24 mouse cellular contexts compared by ENCODE assay signal in genomic region chr10:68901168-68901567, GRCm38 (mm10).
DNase-seq lines count a peak whose midpoint lies in the region; ATAC-seq and TF ChIP-seq lines count a peak whose summit lies in the region.
"Had no signal": no experiment of that assay in that cellular context is flagged by ENCODE, and none has a peak within 500 bp of the region (broad histone marks: within the 10 kb centered on the region; RNA-seq: fewer than 3 reads in every experiment).

No protein-coding gene starts in this region.

- H3K27me3 ChIP-seq in kidney, embryonic 14.5 days (ENCODE audit: control insufficient read depth, insufficient read depth, low read length), result no peaks in the 10 kb centered on the region
- H3K27me3 ChIP-seq in intestine, embryonic 15.5 days (replicated peaks), result no peaks in the 10 kb centered on the region
- H3K27me3 ChIP-seq: embryonic facial prominence, embryonic 12.5 days; embryonic facial prominence, embryonic 15.5 days; hindbrain, embryonic 12.5 days; hindbrain, embryonic 15.5 days had no signal

- no peak overlapping the region for H3K4me2 ChIP-seq in kidney, embryonic 14.5 days (replicated peaks; ENCODE audit: low read depth, low read length)
- H3K4me2 ChIP-seq in intestine, embryonic 15.5 days (replicated peaks), result no peak overlapping the region
- H3K4me2 ChIP-seq: embryonic facial prominence, embryonic 12.5 days; embryonic facial prominence, embryonic 15.5 days; heart, embryonic 11.5 days; hindbrain, embryonic 12.5 days; hindbrain, embryonic 15.5 days had no signal

- intact Hi-C loops in gastrocnemius, adult 2 months (cut with DNase I), result loop anchor here (5.0 kb wide), 1 partner anchor 201 kb away; no protein-coding TSS in a partner anchor
- intact Hi-C loops in gastrocnemius, postnatal 36 days (cut with DNase I), result loop anchor here (2.0 to 5.0 kb wide), 2 partner anchors 216 to 414 kb away; no protein-coding TSS in a partner anchor

- no peak for TF ChIP-seq CTCF in gastrocnemius, adult 2 months (IDR thresholded peaks at IDR 0.05)

- DNase-seq in gastrocnemius, adult 2 months, result no peak
- no peak for DNase-seq in gastrocnemius, postnatal 36 days
- DNase-seq in naive thymus-derived CD4-positive, alpha-beta T cell, adult 2 months (ENCODE audit: low read depth), result peak; percentile 51
- no peak for DNase-seq in adrenal gland, adult 18-20 months (ENCODE audit: low spot score in 2 of 2)
- DNase-seq: adrenal gland, adult 2 months; adrenal gland, postnatal 14 days; cerebellum, adult 11 months; cerebellum, adult 2 months; cerebellum, adult 9-11 months; cerebellum, postnatal 25 days; forebrain, postnatal 0 days; gastrocnemius, postnatal 10 days; kidney, adult 11 months had no signal

- H3K36me3 ChIP-seq in kidney, embryonic 14.5 days (ENCODE audit: control insufficient read depth, insufficient read depth, low read length), result no peaks in the 10 kb centered on the region
- no peaks in the 10 kb centered on the region for H3K36me3 ChIP-seq in intestine, embryonic 15.5 days
- H3K36me3 ChIP-seq: embryonic facial prominence, embryonic 12.5 days; embryonic facial prominence, embryonic 15.5 days; G1E; hindbrain, embryonic 12.5 days; hindbrain, embryonic 15.5 days had no signal

- WGBS in kidney, embryonic 14.5 days, result 76% methylated on average over 4 of the region's 4 CpGs
- WGBS in intestine, embryonic 15.5 days, result 78% methylated on average over 4 of the region's 4 CpGs

- ATAC-seq in CD4-positive, CD25-positive, alpha-beta regulatory T cell, adult 4 months, result peak; percentile 82
- peak; percentile 79 for ATAC-seq in activated CD4-positive, CD25-positive, alpha-beta regulatory T cell, adult 4 months
- no peak for ATAC-seq in kidney, embryonic 14.5 days (ENCODE audit: low FRiP score, low TSS enrichment)
- ATAC-seq in intestine, embryonic 15.5 days, result no peak
- ATAC-seq: forebrain, embryonic 14.5 days; forebrain, postnatal 0 days had no signal

- H3K27ac ChIP-seq in gastrocnemius, adult 2 months, result peak overlapping the region; percentile 31; the same call in 1 of the 2 replicates
- H3K27ac ChIP-seq in kidney, embryonic 14.5 days (ENCODE audit: low read depth, low read length), result no peak overlapping the region
- no peak overlapping the region for H3K27ac ChIP-seq in intestine, embryonic 15.5 days
- H3K27ac ChIP-seq: embryonic facial prominence, embryonic 12.5 days; embryonic facial prominence, embryonic 15.5 days; hindbrain, embryonic 12.5 days; hindbrain, embryonic 15.5 days had no signal

- no peaks in the 10 kb centered on the region for H3K4me1 ChIP-seq in kidney, embryonic 14.5 days (ENCODE audit: control insufficient read depth, insufficient read depth, low read length)
- H3K4me1 ChIP-seq in intestine, embryonic 15.5 days (replicated peaks), result no peaks in the 10 kb centered on the region
- H3K4me1 ChIP-seq: embryonic facial prominence, embryonic 12.5 days; embryonic facial prominence, embryonic 15.5 days; hindbrain, embryonic 12.5 days; hindbrain, embryonic 15.5 days had no signal

- no peak overlapping the region for H3K9ac ChIP-seq in kidney, embryonic 14.5 days (ENCODE audit: low read depth, low read length)
- H3K9ac ChIP-seq in intestine, embryonic 15.5 days, result no peak overlapping the region
- H3K9ac ChIP-seq: embryonic facial prominence, embryonic 12.5 days; embryonic facial prominence, embryonic 15.5 days; forebrain, postnatal 0 days; hindbrain, embryonic 12.5 days; hindbrain, embryonic 15.5 days had no signal

- no peak overlapping the region for H3K4me3 ChIP-seq in gastrocnemius, adult 2 months
- no peak overlapping the region for H3K4me3 ChIP-seq in kidney, embryonic 14.5 days (ENCODE audit: low read length)
- no peak overlapping the region for H3K4me3 ChIP-seq in intestine, embryonic 15.5 days (replicated peaks)
- H3K4me3 ChIP-seq: embryonic facial prominence, embryonic 12.5 days; embryonic facial prominence, embryonic 15.5 days; hindbrain, embryonic 12.5 days; hindbrain, embryonic 15.5 days had no signal

- H3K9me3 ChIP-seq in kidney, embryonic 14.5 days (ENCODE audit: control insufficient read depth, low read length), result no peaks in the 10 kb centered on the region
- H3K9me3 ChIP-seq in intestine, embryonic 15.5 days, result no peaks in the 10 kb centered on the region
- H3K9me3 ChIP-seq: embryonic facial prominence, embryonic 12.5 days; embryonic facial prominence, embryonic 15.5 days; hindbrain, embryonic 12.5 days; hindbrain, embryonic 15.5 days had no signal

Comparison
In these comparisons a context has a peak if more than half of its experiments do, and no peak if none do; other contexts are left out.
1. ATAC-seq: peak in CD4-positive, CD25-positive, alpha-beta regulatory T cell, adult 4 months (single experiment) and activated CD4-positive, CD25-positive, alpha-beta regulatory T cell, adult 4 months (single experiment); none in kidney, embryonic 14.5 days (single experiment) and intestine, embryonic 15.5 days (single experiment).